Mouse (Mus musculus) adrenal gland, postnatal 14 days (tissue): ENCODE data around the gene Cage1. TPM values are rescaled to one million over a fixed set of nuclear protein-coding genes. Genes with fewer than 3 reads are reported as not detected.

Experiments
- DNase-seq: peaks from one replicate; pipeline ENCODE4 v3.0.0; 2021; ENCODE audit warnings: mixed read lengths
- total RNA-seq: library from RNA; stranded (reverse); gene quantifications from 2 replicates; pipeline ENCODE4 v1.2.3, GENCODE M21; 2021

The Cage1 gene
- total RNA-seq, 1 experiment from 2014 or later, result 3.0 TPM

GRCm38 (mm10) chr13:38010444-38010910 lies 26.4 kb downstream of the Cage1 start:
- no peak for DNase-seq

GRCm38 (mm10) chr13:38009721-38010408 lies 27.0 kb downstream of the Cage1 start:
- DNase-seq, result no peak

GRCm38 (mm10) chr13:38007972-38008371 lies 28.9 kb downstream of the Cage1 start:
- DNase-seq, result no peak

GRCm38 (mm10) chr13:38002461-38002860 lies 34.4 kb downstream of the Cage1 start:
- no peak for DNase-seq

GRCm38 (mm10) chr13:37999713-38000112 lies 37.2 kb downstream of the Cage1 start:
- no peak for DNase-seq

GRCm38 (mm10) chr13:37994405-37994749 lies 42.5 kb downstream of the Cage1 start:
- DNase-seq, result no peak

GRCm38 (mm10) chr13:37993704-37994404 lies 43.0 kb downstream of the Cage1 start, which contains the start of gene Ssr1:
Gene Ssr1, minus strand, starts transcription at chr13:37994217.
- DNase-seq, result peak; percentile 99

GRCm38 (mm10) chr13:37993376-37993703 lies 43.5 kb downstream of the Cage1 start:
- no peak for DNase-seq

GRCm38 (mm10) chr13:37992638-37993371 lies 44.1 kb downstream of the Cage1 start:
- peak; percentile 28 for DNase-seq

- no peak for DNase-seq
These were observed 47.2 kb downstream of the Cage1 start for GRCm38 (mm10) chr13:37989701-37990100.

GRCm38 (mm10) chr13:37986166-37986565 lies 50.7 kb downstream of the Cage1 start:
- DNase-seq, result no peak

GRCm38 (mm10) chr13:37981063-37981462 lies 55.8 kb downstream of the Cage1 start:
- no peak for DNase-seq

- DNase-seq, result no peak
These were observed 56.5 kb downstream of the Cage1 start for GRCm38 (mm10) chr13:37980346-37980745.

- DNase-seq, result no peak
These were observed 57.4 kb downstream of the Cage1 start for GRCm38 (mm10) chr13:37979506-37979905.

GRCm38 (mm10) chr13:37974731-37975130 lies 62.1 kb downstream of the Cage1 start:
- DNase-seq, result no peak

- DNase-seq, result no peak
These were observed 62.8 kb downstream of the Cage1 start for GRCm38 (mm10) chr13:37974036-37974435.

GRCm38 (mm10) chr13:37970887-37971530 lies 65.9 kb downstream of the Cage1 start:
- no peak for DNase-seq

GRCm38 (mm10) chr13:37969988-37970387 lies 66.9 kb downstream of the Cage1 start:
- DNase-seq, result no peak

- DNase-seq, result peak; percentile 93
These were observed 67.5 kb downstream of the Cage1 start for GRCm38 (mm10) chr13:37969337-37969736.

GRCm38 (mm10) chr13:37967565-37967964 lies 69.3 kb downstream of the Cage1 start:
- no peak for DNase-seq

- no peak for DNase-seq
These were observed 69.8 kb downstream of the Cage1 start for GRCm38 (mm10) chr13:37967052-37967437.

GRCm38 (mm10) chr13:37966256-37967051 lies 70.4 kb downstream of the Cage1 start:
- DNase-seq, result no peak
